Mouse (Mus musculus) myocyte (in vitro differentiated cells): ENCODE results near the gene Cgnl1. TPM values are rescaled to one million over a fixed set of nuclear protein-coding genes. Genes with fewer than 3 reads are reported as not detected.

Experiments used
- H3K27me3 ChIP-seq: one replicate; pipeline ENCODE4 v1.6.1; 2011; ENCODE audit not compliant: control insufficient read depth, insufficient read depth, insufficient read length
- H3K36me3 ChIP-seq: one replicate; pipeline ENCODE4 v1.6.1; 2011; ENCODE audit not compliant: control insufficient read depth, insufficient read depth
- H3K4me2 ChIP-seq: one replicate; pipeline ENCODE4 v1.6.1; 2011; ENCODE audit warnings: low read depth, control low read depth
- H3K4me3 ChIP-seq: one replicate; pipeline ENCODE4 v1.5.1; 2011; ENCODE audit warnings: mild to moderate bottlenecking, control low read depth, moderate library complexity
- H3K79me2 ChIP-seq: one replicate; pipeline ENCODE4 v1.6.1; 2011; ENCODE audit not compliant: control insufficient read depth, insufficient read depth
- H3ac ChIP-seq: one replicate; pipeline ENCODE4 v1.6.1; 2011; ENCODE audit not compliant: control insufficient read depth, insufficient read length
- CEBPB ChIP-seq: IDR thresholded peaks from 2 replicates; pipeline ENCODE4 v1.6.1; 2011; ENCODE audit warnings: mild to moderate bottlenecking, moderate library complexity; ENCODE audit not compliant: poor library complexity, insufficient read depth, severe bottlenecking
- E2F4 ChIP-seq: IDR thresholded peaks from one replicate; pipeline ENCODE4 v1.6.1; 2011; ENCODE audit warnings: mild to moderate bottlenecking, control low read depth, moderate library complexity; ENCODE audit not compliant: insufficient read depth
- MAX ChIP-seq: IDR thresholded peaks from one replicate; pipeline ENCODE4 v1.6.1; 2011; ENCODE audit warnings: low read depth, mild to moderate bottlenecking, control low read depth
- MYOD1 ChIP-seq, 3 experiments: IDR thresholded peaks; one replicate each; pipeline ENCODE4 v1.6.1; 2011; ENCODE audit warnings: control low read depth in 2 of 3, low read depth in 2 of 3, mild to moderate bottlenecking in 2 of 3, moderate library complexity in 1 of 3; ENCODE audit not compliant: insufficient read length in 2 of 3, control insufficient read depth in 1 of 3
- MYOG ChIP-seq, 3 experiments: IDR thresholded peaks; one replicate each; pipeline ENCODE4 v1.6.1; 2011; ENCODE audit warnings: control low read depth in 2 of 3, low read depth in 2 of 3, mild to moderate bottlenecking in 2 of 3; ENCODE audit not compliant: insufficient read length in 2 of 3, control insufficient read depth in 1 of 3, insufficient read depth in 1 of 3
- POLR2A ChIP-seq: IDR thresholded peaks from one replicate; pipeline ENCODE4 v1.6.1; 2011; ENCODE audit warnings: low read depth, mild to moderate bottlenecking, control low read depth, moderate library complexity; ENCODE audit not compliant: insufficient read length
- POLR2AphosphoS2 ChIP-seq: IDR thresholded peaks from one replicate; pipeline ENCODE4 v1.6.1; 2011; ENCODE audit warnings: low read depth, control low read depth; ENCODE audit not compliant: insufficient read length
- REST ChIP-seq: IDR thresholded peaks from one replicate; pipeline ENCODE4 v1.6.1; 2011; ENCODE audit warnings: mild to moderate bottlenecking, control low read depth, moderate library complexity; ENCODE audit not compliant: insufficient read depth, insufficient read length
- SRF ChIP-seq: IDR thresholded peaks from one replicate; pipeline ENCODE4 v1.6.1; 2011; ENCODE audit warnings: low read depth; ENCODE audit not compliant: control insufficient read depth, insufficient read length
- TCF12 ChIP-seq: IDR thresholded peaks from one replicate; pipeline ENCODE4 v1.6.1; 2011; ENCODE audit warnings: mild to moderate bottlenecking, control low read depth; ENCODE audit not compliant: poor library complexity, insufficient read depth, severe bottlenecking
- TCF3 ChIP-seq: IDR thresholded peaks from one replicate; pipeline ENCODE4 v1.6.1; 2011; ENCODE audit warnings: low read depth, control low read depth; ENCODE audit not compliant: insufficient read length
- USF1 ChIP-seq: IDR thresholded peaks from one replicate; pipeline ENCODE4 v1.6.1; 2011; ENCODE audit warnings: low read depth, mild to moderate bottlenecking, control low read depth, moderate library complexity
- polyA plus RNA-seq: library from polyadenylated mRNA; unstranded; fragments of >200 nt; fragmentation: generic; extraction: Trizol; gene quantifications from one replicate; pipeline ENCODE4 v1.2.1, GENCODE M21; 2012; ENCODE audit warnings: missing spikeins

Cgnl1 gene
- polyA plus RNA-seq, 1 experiment: 3.7 TPM

- H3K27me3 ChIP-seq: no peaks in the 10 kb centered on the region
- no peak overlapping the region for H3K4me3 ChIP-seq
These were observed 158.4 kb downstream of the Cgnl1 start for GRCm38 (mm10) chr9:71612981-71613380.

GRCm38 (mm10) chr9:71611876-71612275 is 159.5 kb downstream of the Cgnl1 start:
- no peaks in the 10 kb centered on the region for H3K79me2 ChIP-seq
- no peak overlapping the region for H3K4me2 ChIP-seq
- no peaks in the 10 kb centered on the region for H3K36me3 ChIP-seq
- no peak for TF ChIP-seq CEBPB
- TF ChIP-seq SRF: no peak
- H3K4me3 ChIP-seq: no peak overlapping the region
- H3ac ChIP-seq: no peak overlapping the region
- H3K27me3 ChIP-seq: no peaks in the 10 kb centered on the region

More at GRCm38 (mm10) chr9:71612981-71613380, 158.4 kb downstream of the Cgnl1 start:
- H3K4me2 ChIP-seq: no peak overlapping the region
- H3K79me2 ChIP-seq: no peaks in the 10 kb centered on the region
- H3K36me3 ChIP-seq: no peaks in the 10 kb centered on the region
- TF ChIP-seq CEBPB (no peak), REST (no peak), POLR2AphosphoS2 (no peak), TCF3 (no peak)
- no peak overlapping the region for H3ac ChIP-seq

GRCm38 (mm10) chr9:71609010-71609409 is 162.4 kb downstream of the Cgnl1 start:
- no peaks in the 10 kb centered on the region for H3K36me3 ChIP-seq
- H3K27me3 ChIP-seq: no peaks in the 10 kb centered on the region
- H3K4me2 ChIP-seq: no peak overlapping the region
- TF ChIP-seq TCF12: no peak
- no peak for TF ChIP-seq TCF3
- H3K79me2 ChIP-seq: no peaks in the 10 kb centered on the region
- no peak overlapping the region for H3ac ChIP-seq
- H3K4me3 ChIP-seq: no peak overlapping the region

GRCm38 (mm10) chr9:71606296-71607057 is 164.9 kb downstream of the Cgnl1 start:
- Histone ChIP-seq H3K27me3 (no peaks in the 10 kb centered on the region), H3ac (no peak overlapping the region), H3K4me3 (no peak overlapping the region), H3K36me3 (no peaks in the 10 kb centered on the region), H3K4me2 (no peak overlapping the region), H3K79me2 (no peaks in the 10 kb centered on the region)
- TF ChIP-seq REST (no peak), MYOD1 (IDR thresholded peaks at IDR 0.05; ENCODE audit: control insufficient read depth in 1 of 3, insufficient read length in 2 of 3, low read depth in 2 of 3) (no peak), POLR2A (no peak), MAX (no peak), TCF12 (no peak), TCF3 (no peak), E2F4 (no peak), SRF (no peak), CEBPB (no peak), USF1 (no peak)

- Histone ChIP-seq H3K27me3 (peaks cover 4% of the 10 kb centered on the region), H3K4me2 (no peak overlapping the region), H3K4me3 (no peak overlapping the region), H3K36me3 (no peaks in the 10 kb centered on the region), H3ac (no peak overlapping the region), H3K79me2 (no peaks in the 10 kb centered on the region)
- TF ChIP-seq POLR2A: no peak
- no peak for TF ChIP-seq MYOD1 (IDR thresholded peaks at IDR 0.05; ENCODE audit: control insufficient read depth in 1 of 3, insufficient read length in 2 of 3, low read depth in 2 of 3)
- no peak for TF ChIP-seq E2F4
- no peak for TF ChIP-seq MYOG (IDR thresholded peaks at IDR 0.05; ENCODE audit: control insufficient read depth in 1 of 3, insufficient read depth in 1 of 3, insufficient read length in 2 of 3, low read depth in 2 of 3)
- no peak for TF ChIP-seq REST
- TF ChIP-seq MAX: no peak
- no peak for TF ChIP-seq USF1
- TF ChIP-seq SRF: no peak
- TF ChIP-seq TCF3: no peak
- TF ChIP-seq TCF12: no peak
- no peak for TF ChIP-seq POLR2AphosphoS2
- TF ChIP-seq CEBPB: no peak
These were observed 166.3 kb downstream of the Cgnl1 start for GRCm38 (mm10) chr9:71604914-71605635.
